Mouse (Mus musculus) hindbrain, embryonic 15.5 days (tissue): ENCODE data around the gene Prox1. TPM values are rescaled to one million over a fixed set of nuclear protein-coding genes. Genes with fewer than 3 reads are reported as not detected.

ENCODE experiments used
- ATAC-seq: fragments of 200-750 bp; cut with Nextera tagmentation; 2 replicates; pipeline ENCODE4 v1.8.0; 2017; ENCODE audit warnings: low read depth, moderate number of reproducible peaks, moderate TSS enrichment; ENCODE audit not compliant: low FRiP score
- H3K27ac ChIP-seq: fragments of 300-500 bp; sonication (generic); replicated peaks from 2 replicates; pipeline ENCODE4 v1.5.1; 2015; ENCODE audit warnings: mild to moderate bottlenecking, inconsistent platforms
- H3K27me3 ChIP-seq: fragments of 300-500 bp; sonication (generic); 2 replicates; pipeline ENCODE4 v1.6.1; 2015; ENCODE audit warnings: control low read depth, inconsistent platforms
- H3K36me3 ChIP-seq: fragments of 300-500 bp; sonication (generic); 2 replicates; pipeline ENCODE4 v1.6.1; 2015; ENCODE audit warnings: control low read depth, inconsistent platforms
- H3K4me1 ChIP-seq: fragments of 300-500 bp; sonication (generic); replicated peaks from 2 replicates; pipeline ENCODE4 v1.6.1; 2015; ENCODE audit warnings: control low read depth, inconsistent platforms
- H3K4me2 ChIP-seq: fragments of 300-500 bp; sonication (generic); 2 replicates; pipeline ENCODE4 v1.6.1; 2015; ENCODE audit warnings: moderate library complexity, mild to moderate bottlenecking, inconsistent platforms
- H3K4me3 ChIP-seq: fragments of 300-500 bp; sonication (generic); 2 replicates; pipeline ENCODE4 v1.5.1; 2015; ENCODE audit warnings: mild to moderate bottlenecking, inconsistent platforms
- H3K9ac ChIP-seq: fragments of 300-500 bp; sonication (generic); 2 replicates; pipeline ENCODE4 v1.6.1; 2015; ENCODE audit warnings: inconsistent platforms
- H3K9me3 ChIP-seq: fragments of 300-500 bp; sonication (generic); 2 replicates; pipeline ENCODE4 v1.6.1; 2016; ENCODE audit warnings: control low read depth, inconsistent platforms
- WGBS: fragments of 180-500 bp; shearing (Covaris S2); methylation state at CpG from one replicate; pipeline ENCODE4 v1.1.7; 2015; 5-methylcytosine and 5-hydroxymethylcytosine counted together
- polyA plus RNA-seq: library from polyadenylated mRNA; unstranded; fragments of >200 nt; fragmentation: Nextera tagmentation; extraction: Ambion mirVana; gene quantifications from 2 replicates; pipeline ENCODE4 v1.2.1, GENCODE M21; 2015

Gene Prox1
- polyA plus RNA-seq, 1 experiment from 2014 or later = 6.9 TPM

DNA sequence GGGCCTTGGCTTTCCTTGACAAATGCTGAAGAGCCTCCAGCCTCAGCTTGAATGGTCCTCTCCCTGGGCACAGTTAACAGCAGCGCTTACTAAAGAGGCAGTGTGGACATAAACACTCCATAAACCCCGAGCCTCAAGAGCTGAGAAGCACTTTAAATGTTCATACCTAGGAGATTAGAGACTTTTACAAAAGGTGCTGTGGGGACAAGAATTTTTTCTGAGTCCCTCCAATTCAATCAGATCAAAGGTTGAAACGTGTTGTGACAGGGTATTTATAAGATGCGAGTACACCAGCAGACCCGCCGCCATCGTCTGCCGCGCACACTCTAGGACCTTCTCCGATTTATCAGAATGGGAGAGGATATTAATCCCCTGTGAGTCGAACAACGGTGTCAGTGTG, 1.2 kb upstream of the Prox1 start:
- peaks cover 11% of the 10 kb centered on the region; the same call in 1 of the 2 replicates for H3K27me3 ChIP-seq
- H3K4me3 ChIP-seq = peak overlapping the region; percentile 16
- ATAC-seq = no peak
- H3K9me3 ChIP-seq = no peaks in the 10 kb centered on the region
- H3K4me2 ChIP-seq = peak overlapping the region; percentile 82
- WGBS = 2% methylated on average over 12 of the region's 12 CpGs
- no peak overlapping the region for H3K27ac ChIP-seq
- H3K9ac ChIP-seq = no peak overlapping the region
- H3K4me1 ChIP-seq = peaks cover 66% of the 10 kb centered on the region
- no peaks in the 10 kb centered on the region for H3K36me3 ChIP-seq

DNA sequence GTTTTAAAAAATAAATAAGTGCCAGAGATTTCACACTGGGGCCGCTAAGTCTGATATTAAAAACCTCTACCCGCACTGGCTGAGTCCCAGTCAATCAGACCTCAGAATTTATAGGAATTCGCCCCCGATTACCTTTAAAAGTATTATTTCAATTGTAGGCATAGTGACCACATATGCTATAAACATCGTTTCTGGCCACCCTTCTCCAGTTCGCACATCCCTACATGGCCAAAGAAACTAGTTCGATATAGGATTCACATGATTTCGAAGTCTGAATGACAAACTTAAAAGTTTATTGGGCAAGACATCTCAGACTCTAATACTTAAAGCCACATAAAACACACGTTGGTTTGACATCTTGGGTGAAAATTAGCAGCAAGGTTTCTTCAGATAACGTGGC, 827 bp upstream of the Prox1 start:
- Histone ChIP-seq H3K27ac (no peak overlapping the region), H3K4me3 (peak overlapping the region; percentile 62), H3K9me3 (no peaks in the 10 kb centered on the region), H3K27me3 (peaks cover 9% of the 10 kb centered on the region; the same call in 1 of the 2 replicates), H3K4me2 (peak overlapping the region; percentile 82), H3K9ac (no peak overlapping the region), H3K36me3 (no peaks in the 10 kb centered on the region), H3K4me1 (peaks cover 66% of the 10 kb centered on the region)
- WGBS = 6% methylated on average over 10 of the region's 10 CpGs
- ATAC-seq = no peak

DNA sequence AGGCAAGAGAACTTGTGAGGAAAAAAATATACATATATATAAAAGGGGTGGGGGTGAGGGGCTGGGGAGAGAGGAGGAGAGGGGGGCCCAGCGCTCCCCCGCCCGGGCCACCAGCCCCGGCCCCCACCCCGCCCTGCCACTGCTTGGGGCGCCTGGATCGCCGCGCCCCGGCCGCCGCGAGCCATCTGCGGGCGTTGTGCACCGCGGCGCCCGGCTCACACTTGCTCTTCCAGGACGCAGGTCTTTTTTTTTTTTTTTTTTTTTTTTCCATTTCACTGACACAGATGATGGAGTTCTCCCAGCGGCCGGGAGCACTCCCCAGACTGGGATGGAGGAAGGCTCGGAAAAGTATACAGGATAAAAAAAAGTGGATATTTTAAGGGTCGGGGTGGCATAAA, 304 bp upstream of the Prox1 start:
- 0 out of 2 replicates have a peak, but pooled peaks cover 4% of the 10 kb centered on the region for H3K27me3 ChIP-seq
- no peaks in the 10 kb centered on the region for H3K9me3 ChIP-seq
- peak; percentile 51 for ATAC-seq
- H3K36me3 ChIP-seq = no peaks in the 10 kb centered on the region
- H3K4me2 ChIP-seq = peak overlapping the region; percentile 82
- peak overlapping the region; percentile 57 for H3K9ac ChIP-seq
- H3K4me1 ChIP-seq = peaks cover 66% of the 10 kb centered on the region
- H3K4me3 ChIP-seq = peak overlapping the region; percentile 62
- peak overlapping the region; percentile 83 for H3K27ac ChIP-seq
- 0% methylated on average over 16 of the region's 24 CpGs for WGBS

DNA sequence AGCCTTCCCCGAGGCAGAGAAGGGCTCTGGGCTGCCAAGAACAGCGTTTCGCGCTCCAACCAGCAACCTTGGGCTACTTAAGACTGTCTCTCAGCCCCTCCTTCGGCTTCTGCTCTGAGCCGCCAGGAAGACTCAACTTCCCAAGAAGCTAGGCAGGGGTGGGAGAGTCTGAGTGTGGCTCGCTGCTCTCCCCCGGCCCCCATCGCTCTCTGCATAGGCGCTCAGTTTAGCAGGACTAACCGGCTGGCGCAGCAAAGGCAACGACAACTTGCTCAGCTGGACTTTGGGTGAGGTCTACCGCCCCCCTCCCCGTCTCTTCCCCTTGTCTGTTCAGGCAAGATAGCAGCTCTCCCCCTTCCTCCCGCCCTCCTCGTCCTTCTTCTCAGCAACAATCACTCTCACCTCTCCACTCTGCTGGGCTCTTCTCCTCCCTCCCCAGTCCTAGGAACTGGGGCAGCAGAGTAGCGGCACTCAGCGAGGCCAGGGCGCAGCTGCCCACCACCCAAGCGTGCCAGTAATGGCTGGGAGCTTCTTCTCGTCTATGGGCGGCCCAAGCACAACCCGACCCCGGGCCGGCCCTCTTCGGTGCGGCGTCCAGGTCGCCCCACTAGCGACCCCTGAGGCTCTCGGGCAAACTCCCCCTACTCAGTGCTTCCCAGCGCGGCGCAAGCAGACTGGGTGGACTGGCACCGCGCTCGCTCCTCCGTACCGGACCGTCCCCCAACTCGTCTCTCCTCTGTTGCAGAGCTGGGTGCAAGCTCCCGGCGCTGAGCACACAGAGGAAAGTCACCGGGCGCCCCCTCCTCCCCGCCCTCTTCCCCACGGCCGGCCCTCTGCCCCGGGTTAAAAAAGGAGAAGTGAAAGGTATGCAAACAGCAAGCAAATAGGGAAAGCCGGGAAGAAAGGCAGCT, 1.5 kb downstream of the Prox1 start:
- ATAC-seq = peak; percentile 57
- peak overlapping the region; percentile 57 for H3K9ac ChIP-seq
- H3K4me3 ChIP-seq = peak overlapping the region; percentile 62
- H3K4me1 ChIP-seq = peaks cover 52% of the 10 kb centered on the region
- peak overlapping the region; percentile 83 for H3K27ac ChIP-seq
- H3K36me3 ChIP-seq = no peaks in the 10 kb centered on the region
- H3K9me3 ChIP-seq = no peaks in the 10 kb centered on the region
- under 1% methylated on average over 50 of the region's 51 CpGs for WGBS
- peaks cover 4% of the 10 kb centered on the region; the same call in 1 of the 2 replicates for H3K27me3 ChIP-seq
- peak overlapping the region; percentile 82 for H3K4me2 ChIP-seq

DNA sequence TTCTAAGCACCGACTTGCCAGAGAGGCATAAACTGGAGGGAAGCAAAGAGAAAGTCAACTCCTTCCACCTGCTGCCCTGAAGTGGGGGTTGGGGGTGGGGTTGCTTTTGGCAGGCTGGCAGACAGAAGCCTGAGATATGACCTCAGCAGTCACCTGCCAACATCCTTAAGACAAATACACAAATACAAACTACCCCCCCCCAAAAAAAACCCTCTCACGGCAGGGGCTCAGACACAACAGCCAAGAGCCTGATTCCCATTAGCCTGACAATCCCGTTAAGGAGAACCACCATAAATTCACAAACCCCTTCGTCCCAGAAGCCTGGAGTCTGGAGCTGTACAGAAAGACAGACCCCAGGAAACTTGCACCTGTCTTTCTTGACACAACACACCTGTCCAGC, 2.4 kb downstream of the Prox1 start:
- no peaks in the 10 kb centered on the region for H3K9me3 ChIP-seq
- peak overlapping the region; percentile 57 for H3K9ac ChIP-seq
- no peak for ATAC-seq
- whole genome bisulfite sequencing = 0% methylated on average over 4 of the region's 4 CpGs
- peaks cover 4% of the 10 kb centered on the region; the same call in 1 of the 2 replicates for H3K27me3 ChIP-seq
- H3K27ac ChIP-seq = no peak overlapping the region
- peak overlapping the region; percentile 62 for H3K4me3 ChIP-seq
- H3K4me1 ChIP-seq = peaks cover 46% of the 10 kb centered on the region
- H3K36me3 ChIP-seq = no peaks in the 10 kb centered on the region
- peak overlapping the region; percentile 82 for H3K4me2 ChIP-seq

DNA sequence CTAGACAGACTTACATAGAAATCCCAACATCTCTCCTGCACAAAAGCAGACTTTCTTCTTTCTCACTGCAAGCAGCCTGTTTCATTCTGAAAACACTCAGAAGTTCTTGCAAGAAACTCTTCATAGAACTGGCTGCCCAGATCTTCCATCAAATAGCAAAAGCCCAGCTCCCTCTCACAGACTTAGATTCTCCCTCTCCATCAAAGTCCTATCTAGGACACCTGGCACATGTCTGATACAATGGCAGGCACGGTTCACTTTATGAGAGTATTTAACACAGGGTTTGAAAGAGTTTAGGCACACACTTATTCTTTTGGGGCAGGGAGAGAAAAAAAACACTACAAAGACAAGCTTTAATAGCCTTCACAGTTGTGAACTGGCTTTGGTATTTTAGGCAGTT, 2.9 kb downstream of the Prox1 start:
- no peak overlapping the region for H3K9ac ChIP-seq
- ATAC-seq = no peak
- H3K4me3 ChIP-seq = peak overlapping the region; percentile 62; the same call in 1 of the 2 replicates
- H3K4me2 ChIP-seq = peak overlapping the region; percentile 82
- no peaks in the 10 kb centered on the region for H3K9me3 ChIP-seq
- peaks cover 4% of the 10 kb centered on the region; the same call in 1 of the 2 replicates for H3K27me3 ChIP-seq
- H3K4me1 ChIP-seq = peaks cover 41% of the 10 kb centered on the region
- no peak overlapping the region for H3K27ac ChIP-seq
- H3K36me3 ChIP-seq = no peaks in the 10 kb centered on the region
- WGBS = 6% methylated on average over 1 of the region's 1 CpGs

DNA sequence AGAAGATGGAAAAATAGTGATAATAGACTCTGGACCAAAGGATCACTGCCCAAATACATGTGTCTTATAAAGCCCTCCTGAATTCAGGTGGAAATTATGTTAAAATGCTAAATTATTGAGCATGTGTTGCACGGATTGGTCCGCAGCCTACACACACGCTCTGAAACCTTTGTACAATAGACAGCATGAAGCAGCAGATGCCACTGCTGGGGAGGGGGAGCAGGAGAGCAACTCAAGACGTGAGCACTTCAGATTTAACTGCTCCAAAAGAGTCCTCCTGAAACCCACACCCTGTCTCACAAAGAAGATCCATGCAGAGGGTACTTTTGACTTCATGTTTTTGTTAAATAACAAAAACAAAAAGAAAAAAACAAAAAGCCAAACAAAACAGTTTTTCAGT, 5.0 kb downstream of the Prox1 start:
- no peak for ATAC-seq
- Histone ChIP-seq H3K4me2 (peak overlapping the region; percentile 9; the same call in 1 of the 2 replicates), H3K36me3 (no peaks in the 10 kb centered on the region), H3K27ac (no peak overlapping the region), H3K27me3 (no peaks in the 10 kb centered on the region; the same call in 1 of the 2 replicates), H3K4me1 (peaks cover 34% of the 10 kb centered on the region), H3K4me3 (no peak overlapping the region), H3K9ac (no peak overlapping the region), H3K9me3 (no peaks in the 10 kb centered on the region)
- WGBS = 28% methylated on average over 4 of the region's 4 CpGs

DNA sequence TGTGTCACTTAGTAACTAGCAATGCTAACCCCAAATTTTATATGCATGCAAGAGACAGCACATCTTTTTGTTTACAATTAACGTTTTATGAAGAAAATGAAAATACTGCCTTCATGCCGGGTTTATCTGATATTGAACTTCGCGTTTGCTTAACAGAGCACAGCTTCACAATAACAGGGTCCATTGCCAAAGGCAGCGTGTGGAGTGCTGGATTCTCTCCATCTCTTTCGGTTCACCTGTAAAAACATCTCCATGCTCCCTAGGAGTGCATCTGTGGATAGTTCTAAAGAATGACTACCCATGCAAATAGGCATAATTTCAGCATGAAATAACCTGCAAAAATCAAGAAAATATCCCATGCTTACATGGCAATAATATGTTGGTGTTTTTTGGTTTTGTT, 7.0 kb downstream of the Prox1 start:
- Histone ChIP-seq H3K4me3 (no peak overlapping the region), H3K4me1 (peaks cover 26% of the 10 kb centered on the region), H3K9ac (no peak overlapping the region), H3K9me3 (no peaks in the 10 kb centered on the region), H3K27ac (no peak overlapping the region), H3K36me3 (no peaks in the 10 kb centered on the region), H3K27me3 (no peaks in the 10 kb centered on the region; the same call in 1 of the 2 replicates), H3K4me2 (no peak overlapping the region)
- WGBS = 75% methylated on average over 6 of the region's 6 CpGs
- ATAC-seq = no peak

DNA sequence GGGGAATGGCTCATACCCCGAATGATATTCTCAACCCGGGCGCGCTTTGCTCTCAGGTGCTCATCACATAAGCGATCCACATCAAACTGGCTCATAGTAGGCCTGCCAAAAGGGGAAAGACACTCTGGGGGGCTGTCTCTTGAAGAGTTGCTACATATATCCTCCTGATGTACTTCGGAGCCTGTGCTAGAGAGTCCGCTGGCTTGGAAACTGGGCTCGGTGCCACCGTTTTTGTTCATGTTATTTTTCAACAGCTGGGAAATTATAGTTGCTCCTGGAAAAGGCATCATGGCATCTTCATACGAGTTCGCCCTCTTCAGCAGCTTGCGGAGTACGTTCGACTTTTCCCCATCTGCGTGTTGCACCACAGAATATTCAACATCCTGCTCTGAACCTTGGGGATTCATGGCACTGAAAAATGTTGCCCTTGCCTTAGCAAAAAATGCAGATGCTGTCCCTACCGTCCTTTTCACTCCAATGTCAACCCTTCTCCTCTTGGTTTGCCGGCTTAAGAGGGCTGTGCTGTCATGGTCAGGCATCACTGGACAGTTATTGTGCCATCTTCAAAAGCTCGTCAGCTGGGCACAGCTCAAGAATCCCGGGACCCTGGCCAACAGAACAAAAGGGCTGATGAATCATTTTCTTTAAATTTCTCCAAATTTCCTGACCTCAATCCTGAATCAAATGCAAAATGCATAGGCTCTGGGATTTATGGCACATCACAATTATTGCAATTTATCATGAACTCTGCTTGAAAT, 8.6 kb downstream of the Prox1 start:
- WGBS = 61% methylated on average over 19 of the region's 19 CpGs
- H3K27me3 ChIP-seq = peaks cover 3% of the 10 kb centered on the region; the same call in 1 of the 2 replicates
- no peak overlapping the region for H3K27ac ChIP-seq
- no peaks in the 10 kb centered on the region for H3K36me3 ChIP-seq
- peaks cover 21% of the 10 kb centered on the region for H3K4me1 ChIP-seq
- H3K4me3 ChIP-seq = no peak overlapping the region
- no peaks in the 10 kb centered on the region for H3K9me3 ChIP-seq
- H3K4me2 ChIP-seq = peak overlapping the region; percentile 18
- ATAC-seq = no peak
- H3K9ac ChIP-seq = no peak overlapping the region

DNA sequence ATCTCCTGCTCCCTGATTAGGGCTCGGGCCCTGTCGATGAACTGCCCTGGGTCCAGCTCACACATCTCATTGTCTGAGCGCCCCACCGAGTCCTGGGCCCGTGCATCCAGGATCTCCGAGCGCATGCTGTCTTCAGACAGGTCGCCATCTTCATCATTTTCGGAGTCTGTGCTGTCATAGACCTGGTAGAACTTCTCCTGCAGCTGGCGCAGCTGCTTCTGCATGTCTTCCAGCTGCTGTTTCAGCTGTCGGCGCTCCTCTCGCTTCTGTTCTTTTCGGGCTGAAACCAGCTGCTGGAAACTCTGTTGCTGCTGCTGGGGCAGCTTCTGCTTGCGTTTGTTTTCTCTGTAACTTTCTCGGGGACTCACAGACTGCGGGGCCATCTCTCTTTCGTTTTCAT, 9.2 kb downstream of the Prox1 start:
- H3K9me3 ChIP-seq = no peaks in the 10 kb centered on the region

DNA sequence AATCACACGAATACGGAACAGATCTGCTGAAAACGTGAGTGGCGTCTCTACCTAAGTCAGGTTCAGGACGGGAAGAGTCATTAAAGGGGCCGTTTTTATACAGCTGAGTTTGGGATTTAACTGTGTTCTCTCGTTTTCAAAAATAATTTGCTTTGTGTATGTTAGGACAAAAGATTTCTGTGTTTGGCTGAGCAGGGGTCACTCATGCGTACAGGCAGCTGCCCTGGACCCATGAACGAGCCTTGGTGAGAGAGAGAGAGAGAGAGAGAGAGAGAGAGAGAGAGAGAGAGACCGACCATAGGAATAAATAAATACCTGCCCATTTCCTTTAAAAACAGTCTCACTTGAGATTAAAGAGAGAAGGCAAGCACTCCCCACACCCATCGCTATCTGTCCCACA, 11.1 kb downstream of the Prox1 start:
- H3K4me3 ChIP-seq = no peak overlapping the region
- WGBS = 55% methylated on average over 11 of the region's 11 CpGs
- H3K4me1 ChIP-seq = peaks cover 28% of the 10 kb centered on the region
- no peak for ATAC-seq
- no peaks in the 10 kb centered on the region for H3K36me3 ChIP-seq
- H3K27me3 ChIP-seq = peaks cover 3% of the 10 kb centered on the region; the same call in 1 of the 2 replicates
- no peak overlapping the region for H3K9ac ChIP-seq
- H3K4me2 ChIP-seq = no peak overlapping the region
- no peaks in the 10 kb centered on the region for H3K9me3 ChIP-seq
- H3K27ac ChIP-seq = no peak overlapping the region

More for the DNA sequence above, 9.2 kb downstream of the Prox1 start:
- Histone ChIP-seq H3K27me3 (peaks cover 3% of the 10 kb centered on the region; the same call in 1 of the 2 replicates), H3K9ac (no peak overlapping the region), H3K27ac (0 out of 2 replicates have a peak overlapping the region, but pooled peaks have one; percentile 20), H3K4me1 (peaks cover 21% of the 10 kb centered on the region), H3K36me3 (no peaks in the 10 kb centered on the region), H3K4me2 (peak overlapping the region; percentile 18), H3K4me3 (no peak overlapping the region)
- WGBS = 78% methylated on average over 18 of the region's 18 CpGs
- ATAC-seq = no peak

DNA sequence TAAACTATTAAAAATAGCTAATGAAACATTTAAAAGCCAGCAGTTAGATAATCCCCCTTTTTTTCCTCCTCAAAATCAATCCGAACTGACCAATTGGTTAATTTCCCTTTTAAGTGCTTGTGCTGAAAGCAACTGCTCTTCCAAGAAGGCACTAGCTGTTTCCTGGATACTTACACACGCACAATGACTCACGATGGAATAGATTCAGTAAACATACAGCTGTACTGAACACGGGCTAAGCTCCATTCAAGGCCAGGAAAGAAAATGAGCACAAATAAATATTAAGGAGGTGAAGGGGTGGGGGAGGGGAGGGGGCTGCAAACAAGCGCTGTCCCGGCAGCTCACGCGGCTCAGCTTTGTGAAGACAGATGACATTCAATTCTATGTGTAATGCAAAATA, 14.8 kb downstream of the Prox1 start:
- ATAC-seq = no peak
- Histone ChIP-seq H3K36me3 (no peaks in the 10 kb centered on the region), H3K27me3 (0 out of 2 replicates have a peak, but pooled peaks cover 7% of the 10 kb centered on the region), H3K27ac (no peak overlapping the region), H3K4me1 (peaks cover 25% of the 10 kb centered on the region; the same call in 1 of the 2 replicates), H3K9ac (no peak overlapping the region), H3K4me3 (no peak overlapping the region), H3K9me3 (no peaks in the 10 kb centered on the region), H3K4me2 (no peak overlapping the region)
- WGBS = 15% methylated on average over 8 of the region's 8 CpGs
